Mouse (Mus musculus): Measurements from ENCODE around the gene Gm36864.

Gene Gm36864

DNA sequence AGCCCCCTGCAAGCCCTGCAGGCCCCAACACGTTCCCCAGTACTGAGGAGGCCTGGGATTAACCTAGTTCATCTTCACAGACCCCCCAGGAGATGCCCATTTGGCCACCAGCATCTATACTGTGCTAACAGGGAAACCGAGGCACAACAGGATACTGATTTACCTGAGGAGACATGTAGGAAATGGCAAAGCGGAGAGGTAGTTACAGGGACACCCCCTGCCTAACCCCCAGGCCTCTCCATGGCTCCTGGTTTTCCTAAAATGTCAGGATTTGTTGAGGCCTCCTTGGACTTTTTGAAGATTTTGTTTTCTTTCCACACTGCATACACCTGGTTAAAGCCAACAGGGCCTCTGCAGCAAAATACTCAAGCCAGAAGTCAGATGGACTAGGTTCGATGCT, 21.3 kb downstream of the Gm36864 start, which contains the start of gene Acp4:
Gene Acp4, minus strand, starts transcription at position 101 of the 400 bp plus-strand sequence.
- no peak for DNase-seq (ENCODE audit: low read depth, low spot score)

DNA sequence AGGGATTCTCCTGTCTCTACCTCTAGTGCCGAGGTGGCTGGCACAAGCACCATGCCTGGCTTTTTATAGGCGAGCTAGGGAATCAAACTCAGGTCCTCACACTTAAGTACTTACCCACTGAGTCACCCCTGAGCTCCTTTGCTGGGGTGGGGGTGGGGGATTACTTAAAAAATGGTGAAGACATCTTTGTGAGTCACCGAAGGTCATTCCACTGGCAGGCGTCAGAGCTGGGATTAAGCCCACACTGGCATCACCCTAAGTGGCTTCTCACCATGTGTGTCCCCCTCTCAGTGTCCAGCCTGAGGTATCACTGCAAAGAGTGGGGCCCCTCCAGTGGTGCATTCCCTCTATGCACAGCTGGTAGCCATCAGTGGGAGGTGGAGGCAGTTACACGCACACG, 24.4 kb downstream of the Gm36864 start:
- DNase-seq (ENCODE audit: low read depth, low spot score) = no peak

DNA sequence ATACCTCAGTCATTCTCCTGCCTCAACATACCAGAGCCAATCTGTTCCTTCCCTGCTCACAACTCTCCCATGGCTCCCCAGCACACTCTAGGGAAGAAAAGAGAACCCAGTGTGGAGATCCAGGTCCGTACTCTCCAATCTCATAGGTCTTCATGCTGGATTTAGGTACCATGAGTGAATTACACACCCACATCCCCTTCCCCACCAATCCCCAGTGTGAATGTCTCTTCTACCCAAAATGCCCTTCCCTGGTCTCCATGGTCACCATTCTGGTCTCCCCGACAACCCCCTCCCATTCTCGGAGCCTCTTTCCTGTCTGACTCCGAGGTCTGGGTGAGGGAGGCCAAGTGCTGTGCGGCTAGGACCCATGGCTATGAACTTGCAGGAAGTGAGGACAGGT, 25.2 kb downstream of the Gm36864 start, which contains the start of gene Gm15517:
Gene Gm15517, plus strand, starts transcription at position 301 of the 400 bp plus-strand sequence.
- DNase-seq (ENCODE audit: low read depth, low spot score) = no peak

DNA sequence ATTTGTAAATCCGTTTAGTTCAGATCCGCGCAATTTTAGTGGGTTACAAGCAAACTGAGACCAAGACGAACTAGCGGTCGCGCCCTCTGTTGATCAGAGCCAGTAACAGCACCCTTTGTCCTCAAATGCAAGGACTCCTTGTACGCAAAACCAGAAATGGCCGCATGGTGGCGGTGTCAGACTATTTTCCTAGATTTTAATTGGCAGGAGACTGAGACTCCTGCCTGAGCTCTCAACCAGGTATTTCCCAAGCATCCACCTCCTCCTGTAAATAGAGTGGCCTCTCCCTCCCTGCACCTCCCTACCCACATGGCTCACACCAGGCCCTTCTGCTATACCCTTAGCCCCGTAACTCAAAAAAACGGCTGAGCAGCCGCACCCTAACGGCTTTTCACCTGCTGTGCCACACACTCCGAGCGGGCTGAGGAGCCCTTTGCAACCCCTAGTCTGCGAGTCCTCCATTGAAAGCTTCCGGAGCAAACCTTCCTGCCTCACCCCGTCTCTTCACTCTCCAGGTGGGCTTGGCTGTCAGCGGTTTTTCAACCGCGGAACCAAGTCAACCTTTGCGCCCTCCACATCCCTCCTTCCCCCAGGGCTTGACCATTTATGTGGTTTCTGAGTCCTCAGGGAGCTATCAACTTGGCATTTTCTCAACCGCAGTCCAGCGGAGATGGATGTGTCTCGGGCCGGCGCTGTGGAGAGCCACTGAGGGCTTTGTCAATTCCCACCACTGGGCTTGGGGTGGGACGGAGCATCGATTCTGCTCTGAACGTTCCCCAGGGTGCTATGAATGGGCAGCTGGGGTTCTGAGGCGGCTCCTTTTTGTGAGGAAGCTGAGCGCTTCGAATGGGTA, 27.0 kb downstream of the Gm36864 start:
- DNase-seq (ENCODE audit: low read depth, low spot score) = peak; percentile 88

DNA sequence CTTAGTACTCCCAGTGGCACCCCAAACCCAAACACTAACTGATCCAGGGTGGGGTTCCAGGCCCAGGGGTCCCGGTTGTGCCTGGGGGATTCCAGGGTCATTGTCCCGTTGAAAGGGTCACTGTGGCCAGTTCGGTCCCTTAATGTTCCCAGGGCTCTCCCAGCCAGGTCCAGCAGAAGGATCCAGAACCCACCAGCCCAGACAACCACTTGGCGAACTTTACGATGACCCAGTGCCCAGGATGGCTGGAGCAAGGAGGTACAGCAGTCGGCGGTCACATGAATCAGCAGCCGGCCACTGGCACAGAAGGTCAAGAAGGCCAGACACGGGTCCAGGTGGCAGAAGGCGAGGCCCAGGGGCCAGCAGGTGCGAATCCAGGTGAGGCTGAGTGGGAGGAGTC, 32.1 kb downstream of the Gm36864 start:
- no peak for DNase-seq (ENCODE audit: low read depth, low spot score)

DNA sequence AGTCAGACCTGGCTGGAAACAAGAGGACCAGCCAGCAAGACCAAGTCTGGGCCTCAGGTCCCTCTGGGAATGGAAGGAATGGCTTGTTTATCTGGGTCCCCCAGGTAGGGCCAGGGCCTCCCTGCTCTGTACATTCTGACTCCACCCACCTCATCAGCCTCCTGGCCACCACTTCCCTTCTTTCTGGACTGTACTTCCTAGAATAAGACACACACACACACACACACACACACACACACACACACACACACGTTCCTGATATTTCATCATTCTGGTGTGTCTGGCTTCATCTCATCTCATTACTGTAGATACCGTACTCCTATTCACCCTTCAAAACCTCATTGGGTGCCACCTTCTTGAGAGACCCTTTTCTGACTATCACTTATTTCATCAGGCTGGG, 33.4 kb downstream of the Gm36864 start:
- DNase-seq (ENCODE audit: low read depth, low spot score) = no peak

DNA sequence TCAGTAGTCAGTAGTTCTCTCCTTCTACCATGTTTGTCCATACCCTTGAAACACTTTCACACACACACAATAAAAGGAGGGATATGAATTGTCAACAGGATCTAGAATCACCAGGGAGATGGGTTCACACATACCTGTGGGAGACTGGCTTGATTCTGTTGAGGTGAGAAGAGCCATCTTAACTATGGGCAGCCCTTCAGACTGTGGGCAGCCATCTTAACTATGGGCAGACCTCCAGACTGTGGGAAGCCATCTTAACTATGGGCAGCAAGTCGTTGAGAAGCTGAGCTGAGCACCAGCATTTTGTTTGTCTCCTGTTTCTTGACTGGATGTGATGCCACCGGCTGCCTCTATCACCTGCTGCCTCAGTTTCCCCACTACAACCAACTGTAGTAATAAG, 35.3 kb downstream of the Gm36864 start:
- DNase-seq (ENCODE audit: low read depth, low spot score) = no peak

DNA sequence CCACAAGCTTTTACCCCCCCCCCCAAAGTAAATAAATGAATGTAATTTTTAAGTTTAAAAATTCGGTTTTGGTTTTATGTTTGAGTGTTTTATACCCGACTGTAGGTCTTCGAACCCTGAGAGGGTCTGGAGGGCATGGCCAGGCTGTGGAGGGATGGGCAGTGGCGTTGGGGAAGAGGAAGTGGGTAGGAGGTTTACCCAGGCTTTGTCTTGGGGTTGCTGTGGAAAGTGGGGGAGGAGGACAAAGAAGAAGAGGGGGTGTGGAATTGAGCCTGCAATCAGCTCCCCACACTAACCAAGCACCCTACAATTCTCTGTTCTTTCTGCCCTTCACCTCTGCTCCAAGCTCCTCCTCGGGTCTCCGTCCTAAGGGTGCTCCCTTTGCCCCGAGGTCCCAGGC, 36.6 kb downstream of the Gm36864 start:
- no peak for DNase-seq (ENCODE audit: low read depth, low spot score)

DNA sequence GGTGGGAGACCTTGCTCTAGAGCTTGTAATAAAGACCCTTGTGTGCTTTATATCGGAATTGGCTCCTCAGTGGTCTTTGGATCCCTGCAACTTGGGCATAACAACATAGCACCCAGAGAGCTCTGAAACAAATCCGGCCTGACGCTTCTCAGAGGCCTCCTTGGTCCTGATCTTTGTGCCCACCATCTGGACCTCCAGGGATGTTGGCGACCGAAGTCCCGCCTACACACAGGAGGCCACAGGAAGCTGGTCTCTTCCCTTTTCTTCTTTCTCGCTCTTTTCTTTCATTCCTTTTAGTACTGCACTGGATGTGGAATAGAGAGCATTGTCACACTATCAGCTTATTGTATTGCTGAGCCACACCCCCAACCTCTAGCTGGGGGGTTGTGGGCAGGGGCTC, 37.5 kb downstream of the Gm36864 start:
- no peak for DNase-seq (ENCODE audit: low read depth, low spot score)

DNA sequence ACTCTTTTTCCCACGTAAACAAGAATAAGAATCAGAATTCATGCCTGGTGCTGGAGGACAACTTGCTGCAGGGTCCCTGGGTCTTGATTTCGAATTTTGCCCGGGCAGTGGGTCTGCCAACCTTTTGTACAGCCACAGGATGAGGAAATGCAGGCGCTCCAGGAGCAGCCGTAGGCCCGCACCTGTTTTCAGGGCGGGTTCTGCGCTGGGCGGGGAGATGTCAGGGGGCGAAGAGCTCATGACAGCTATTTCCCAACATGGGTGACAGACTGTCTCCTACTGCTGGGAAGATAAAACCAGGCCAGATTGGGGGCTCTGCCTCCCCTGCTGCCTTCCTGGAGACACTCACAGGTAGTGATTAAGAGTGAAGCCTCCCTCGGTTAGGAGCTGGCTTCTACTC, 38.1 kb downstream of the Gm36864 start:
- no peak for DNase-seq (ENCODE audit: low read depth, low spot score)

DNA sequence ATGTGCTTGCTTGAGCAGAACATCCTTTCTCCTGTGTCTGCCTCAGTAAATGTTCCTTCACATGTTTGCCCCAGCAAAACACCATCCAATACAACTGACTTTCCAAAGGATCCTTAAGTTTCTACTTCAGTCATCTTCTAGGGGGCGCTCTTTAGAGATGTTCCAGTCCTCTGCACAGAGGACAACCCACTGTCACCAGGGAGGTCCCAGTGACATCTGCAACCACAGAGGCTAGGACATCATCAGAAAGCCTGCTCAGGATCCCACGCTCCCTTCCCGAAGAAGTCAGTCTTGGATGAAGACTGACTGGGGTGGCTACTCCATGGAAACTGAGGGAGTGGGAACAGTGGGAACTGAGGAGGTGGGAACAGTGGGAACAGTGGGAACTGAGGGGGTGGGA, 39.6 kb downstream of the Gm36864 start:
- DNase-seq (ENCODE audit: low read depth, low spot score) = no peak

DNA sequence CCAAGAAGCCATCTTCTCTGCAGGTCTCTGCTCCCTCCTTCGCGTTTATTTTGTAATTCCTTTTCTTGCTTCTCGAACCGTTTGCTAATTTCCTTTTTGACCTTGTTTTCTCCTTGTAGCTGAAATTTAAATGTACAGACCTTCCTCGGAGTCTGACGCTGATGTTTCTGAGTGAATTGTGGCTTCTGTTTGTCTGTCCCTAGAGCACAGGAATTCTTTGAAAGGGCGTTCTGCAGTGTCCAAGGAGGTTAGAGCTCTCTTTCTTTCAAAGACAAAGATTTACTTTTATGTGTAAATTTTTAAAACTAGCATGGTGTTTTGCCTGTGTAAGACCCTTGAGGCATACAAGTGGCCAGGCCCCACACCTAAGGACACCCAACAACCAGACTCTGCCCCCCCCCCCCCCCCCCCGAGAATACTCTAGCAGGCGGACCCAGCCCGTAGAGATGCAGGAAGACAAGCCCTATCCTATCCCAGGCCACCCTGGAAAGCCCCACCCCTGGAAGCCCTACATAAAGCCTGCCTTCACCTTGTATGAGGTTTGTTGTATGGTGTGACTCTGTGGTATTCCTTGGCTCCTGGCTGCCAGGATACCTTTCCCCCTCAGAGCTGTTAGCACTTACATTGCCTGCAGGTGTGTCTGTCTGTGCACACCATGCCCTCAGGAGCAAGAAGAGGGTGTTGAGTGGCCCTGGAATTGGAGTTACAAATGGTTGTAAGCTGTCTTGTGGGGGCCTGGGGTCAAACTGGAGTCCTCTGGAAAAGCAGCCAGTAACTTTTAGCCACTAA, 40.7 kb downstream of the Gm36864 start:
- DNase-seq (ENCODE audit: low read depth, low spot score) = no peak

DNA sequence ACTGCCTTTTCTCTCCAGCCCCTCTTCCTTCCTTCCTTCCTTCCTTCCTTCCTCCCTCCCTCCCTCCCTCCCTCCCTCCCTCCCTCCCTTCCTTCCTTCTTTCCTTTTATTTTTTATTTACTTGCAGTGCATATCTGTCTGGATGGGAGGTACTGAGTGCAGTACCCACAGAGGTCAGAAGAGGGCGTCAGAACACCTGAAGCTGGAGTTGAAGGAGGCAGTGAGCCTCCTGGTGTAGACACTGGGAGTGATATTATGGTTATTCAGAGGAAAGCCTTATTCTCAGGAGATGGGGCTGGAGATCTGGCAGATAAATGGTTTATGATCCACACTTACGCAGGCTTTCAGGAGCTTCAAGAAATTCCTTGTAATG, 41.3 kb downstream of the Gm36864 start:
- DNase-seq (ENCODE audit: low read depth, low spot score) = no peak

DNA sequence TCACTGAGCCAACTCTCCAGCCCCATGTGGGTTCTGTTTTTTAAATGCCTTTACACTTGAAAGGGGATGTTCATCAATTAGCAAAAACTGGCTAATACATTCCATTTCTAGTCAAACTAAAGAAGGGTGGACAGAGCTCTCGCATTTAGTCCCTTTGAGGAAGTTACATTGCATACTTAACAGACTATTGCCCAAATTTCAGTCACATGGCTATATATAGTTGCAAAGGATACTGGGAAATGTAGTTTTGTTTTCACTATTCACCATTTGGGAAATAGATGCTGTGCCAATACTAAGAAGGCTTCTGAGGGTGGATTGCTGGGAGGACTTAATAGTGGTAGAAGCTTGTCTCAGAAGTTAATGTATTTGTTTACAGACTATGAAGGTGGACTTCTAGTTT, 45.0 kb downstream of the Gm36864 start:
- no peak for DNase-seq (ENCODE audit: low read depth, low spot score)

DNA sequence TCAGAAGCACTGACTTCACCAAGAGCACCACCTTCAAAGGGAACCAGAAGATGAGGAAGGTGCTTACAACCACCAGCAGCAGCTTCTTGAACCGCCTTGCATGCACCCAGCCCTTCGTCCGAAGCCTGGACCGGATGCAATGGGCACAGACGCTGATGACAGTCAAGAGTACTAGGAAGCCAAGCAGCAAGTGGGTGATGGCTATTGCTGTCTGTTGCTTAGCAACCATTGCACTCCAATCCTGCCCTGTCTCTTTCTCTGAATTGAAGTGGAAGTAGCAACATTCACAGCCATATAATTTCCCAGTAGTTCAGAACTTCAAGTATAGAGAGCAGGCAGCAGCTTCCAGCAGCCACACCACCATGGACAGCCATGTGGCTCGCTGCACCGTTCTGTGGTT, 45.6 kb downstream of the Gm36864 start:
- DNase-seq (ENCODE audit: low read depth, low spot score) = no peak

DNA sequence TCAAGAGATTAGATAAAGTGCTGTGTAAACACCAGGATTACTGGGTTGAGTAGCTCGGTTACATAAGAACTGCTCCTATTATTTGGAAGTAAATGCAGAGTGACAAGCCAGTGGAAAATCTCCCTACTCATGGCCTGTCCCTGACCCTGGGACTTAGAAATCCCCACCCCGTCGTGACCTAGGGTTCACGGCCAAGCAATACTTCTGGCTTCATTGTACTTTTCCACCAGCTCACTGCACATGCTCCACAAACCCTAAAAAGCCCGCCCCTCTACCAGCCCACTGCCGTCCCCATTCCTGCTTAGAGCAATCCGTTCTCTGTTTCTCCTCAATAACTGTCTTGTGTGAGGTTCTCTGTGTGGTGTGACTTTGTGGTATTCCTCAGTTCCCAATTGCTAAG, 51.8 kb downstream of the Gm36864 start:
- no peak for DNase-seq (ENCODE audit: low read depth, low spot score)

DNA sequence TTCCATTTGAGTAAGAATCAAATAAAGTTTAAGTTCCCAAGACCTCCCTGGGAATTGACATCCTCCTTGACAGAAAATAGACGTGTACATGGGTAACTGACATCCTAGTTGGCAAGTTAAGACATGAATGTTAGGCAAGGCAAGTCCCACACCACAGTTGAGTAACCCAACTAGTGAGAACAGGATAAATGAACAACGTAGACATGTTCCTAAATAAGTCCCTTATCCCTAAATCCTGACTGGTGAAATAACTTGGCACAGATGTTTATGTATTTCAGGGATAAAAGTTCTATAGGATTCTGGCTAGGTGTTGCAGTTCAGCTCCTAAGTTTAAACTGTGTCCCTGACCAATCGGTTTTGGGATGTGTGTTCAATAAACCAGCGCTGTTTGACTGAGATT, 55.0 kb downstream of the Gm36864 start:
- no peak for DNase-seq (ENCODE audit: low read depth, low spot score)

DNA sequence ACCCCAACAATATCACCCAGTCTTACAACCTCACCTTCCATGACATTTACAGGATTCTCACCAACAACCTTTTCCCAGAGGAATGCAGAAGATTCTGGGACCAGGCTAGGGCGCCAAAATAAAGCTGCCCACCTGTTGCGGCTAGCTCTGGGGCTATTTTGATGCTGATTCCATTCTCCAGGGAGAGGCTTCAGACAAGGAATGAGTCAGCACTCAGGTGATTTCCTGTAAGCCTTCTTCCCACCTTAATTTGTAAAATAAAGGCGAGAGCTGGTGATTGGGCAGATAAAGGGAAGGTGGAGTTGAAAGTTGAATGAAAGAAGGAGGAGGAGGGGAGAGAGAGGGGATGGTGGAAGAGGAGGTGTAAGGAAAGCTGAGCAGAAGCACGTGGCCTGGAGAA, 55.4 kb downstream of the Gm36864 start:
- DNase-seq (ENCODE audit: low read depth, low spot score) = no peak
